Mouse (Mus musculus) stomach, embryonic 14.5 days (tissue): ENCODE data around the gene Otx1. TPM values are rescaled to one million over a fixed set of nuclear protein-coding genes. Genes with fewer than 3 reads are reported as not detected.

Source experiments
- ATAC-seq: fragments of 200-750 bp; cut with Nextera tagmentation; 2 replicates; pipeline ENCODE4 v1.8.0; 2017; ENCODE audit warnings: low read depth, moderate TSS enrichment; ENCODE audit not compliant: insufficient number of reproducible peaks, insufficient read depth, low FRiP score
- H3K27ac ChIP-seq: fragments of 300-500 bp; sonication (generic); 2 replicates; pipeline ENCODE4 v1.5.1; 2014; ENCODE audit warnings: mild to moderate bottlenecking, low read length, moderate library complexity, mixed read lengths
- H3K27me3 ChIP-seq: fragments of 300-500 bp; sonication (generic); 2 replicates; pipeline ENCODE4 v1.6.1; 2014; ENCODE audit warnings: low read length, control low read depth, mixed read lengths; ENCODE audit not compliant: control insufficient read depth, insufficient read depth
- H3K36me3 ChIP-seq: fragments of 300-500 bp; sonication (generic); 2 replicates; pipeline ENCODE4 v1.6.1; 2014; ENCODE audit warnings: mild to moderate bottlenecking, control low read depth, low read length, moderate library complexity, mixed read lengths; ENCODE audit not compliant: control insufficient read depth, insufficient read depth
- H3K4me1 ChIP-seq: fragments of 300-500 bp; sonication (generic); 2 replicates; pipeline ENCODE4 v1.6.1; 2014; ENCODE audit warnings: low read length, control low read depth, mixed read lengths; ENCODE audit not compliant: control insufficient read depth, insufficient read depth
- H3K4me2 ChIP-seq: fragments of 300-500 bp; sonication (generic); replicated peaks from 2 replicates; pipeline ENCODE4 v1.6.1; 2014; ENCODE audit warnings: low read depth, low read length, control low read depth
- H3K4me3 ChIP-seq: fragments of 300-500 bp; sonication (generic); 2 replicates; pipeline ENCODE4 v1.5.1; 2014; ENCODE audit warnings: low read depth, low read length, control low read depth
- H3K9ac ChIP-seq: fragments of 300-500 bp; sonication (generic); replicated peaks from 2 replicates; pipeline ENCODE4 v1.6.1; 2014; ENCODE audit warnings: low read depth, mild to moderate bottlenecking, control low read depth, low read length, moderate library complexity, mixed read lengths
- H3K9me3 ChIP-seq: fragments of 300-500 bp; sonication (generic); 2 replicates; pipeline ENCODE4 v1.6.1; 2016; ENCODE audit warnings: low read depth, low read length, control low read depth; ENCODE audit not compliant: control insufficient read depth
- WGBS: fragments of 180-500 bp; shearing (Covaris S2); extraction: QIAGEN DNeasy Blood & Tissue Kit; methylation state at CpG from one replicate; pipeline ENCODE4 v1.1.7; 2014; 5-methylcytosine and 5-hydroxymethylcytosine counted together
- polyA plus RNA-seq: library from polyadenylated mRNA; unstranded; fragments of >200 nt; fragmentation: Nextera tagmentation; extraction: Ambion mirVana; gene quantifications from 2 replicates; pipeline ENCODE4 v1.2.1, GENCODE M21; 2014

Gene Otx1
- polyA plus RNA-seq, 1 experiment from 2014 or later, result 0.09 TPM

- peaks cover 58% of the 10 kb centered on the region for H3K27me3 ChIP-seq
- H3K9ac ChIP-seq, result no peak overlapping the region
- WGBS, result under 1% methylated on average over 63 of the region's 63 CpGs
- no peaks in the 10 kb centered on the region for H3K36me3 ChIP-seq
- H3K27ac ChIP-seq, result no peak overlapping the region
- peaks cover 19% of the 10 kb centered on the region for H3K4me1 ChIP-seq
- peak overlapping the region; percentile 17; the same call in 1 of the 2 replicates for H3K4me3 ChIP-seq
- H3K9me3 ChIP-seq, result no peaks in the 10 kb centered on the region
- ATAC-seq, result no peak
- H3K4me2 ChIP-seq, result peak overlapping the region; percentile 19
Observed at GRCm38 (mm10) chr11:21996661-21997560, 5.8 kb downstream of the Otx1 start.

DNA sequence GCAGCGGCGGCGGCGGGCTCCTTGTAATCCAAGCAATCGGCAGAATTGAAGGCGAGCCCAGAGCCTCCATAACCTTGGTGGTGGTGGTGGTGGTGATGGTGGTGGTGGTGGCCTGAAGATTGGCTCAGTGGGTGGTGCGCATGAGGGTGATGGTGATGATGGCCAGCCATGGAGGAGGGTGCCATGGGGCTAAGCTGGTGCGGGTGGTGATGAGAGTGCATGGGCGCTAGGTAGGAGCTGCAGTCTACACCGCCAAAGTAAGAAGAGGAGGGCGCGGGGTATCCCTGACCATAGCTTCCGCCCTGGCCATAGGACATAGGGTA is 6.4 kb downstream of the Otx1 start:
- Histone ChIP-seq H3K9ac (no peak overlapping the region), H3K36me3 (no peaks in the 10 kb centered on the region), H3K4me3 (peak overlapping the region; percentile 17; the same call in 1 of the 2 replicates), H3K9me3 (no peaks in the 10 kb centered on the region), H3K4me1 (peaks cover 19% of the 10 kb centered on the region), H3K27me3 (peaks cover 58% of the 10 kb centered on the region), H3K4me2 (peak overlapping the region; percentile 19; the same call in 1 of the 2 replicates), H3K27ac (no peak overlapping the region)
- 2% methylated on average over 13 of the region's 13 CpGs for whole genome bisulfite sequencing
- ATAC-seq, result no peak

DNA sequence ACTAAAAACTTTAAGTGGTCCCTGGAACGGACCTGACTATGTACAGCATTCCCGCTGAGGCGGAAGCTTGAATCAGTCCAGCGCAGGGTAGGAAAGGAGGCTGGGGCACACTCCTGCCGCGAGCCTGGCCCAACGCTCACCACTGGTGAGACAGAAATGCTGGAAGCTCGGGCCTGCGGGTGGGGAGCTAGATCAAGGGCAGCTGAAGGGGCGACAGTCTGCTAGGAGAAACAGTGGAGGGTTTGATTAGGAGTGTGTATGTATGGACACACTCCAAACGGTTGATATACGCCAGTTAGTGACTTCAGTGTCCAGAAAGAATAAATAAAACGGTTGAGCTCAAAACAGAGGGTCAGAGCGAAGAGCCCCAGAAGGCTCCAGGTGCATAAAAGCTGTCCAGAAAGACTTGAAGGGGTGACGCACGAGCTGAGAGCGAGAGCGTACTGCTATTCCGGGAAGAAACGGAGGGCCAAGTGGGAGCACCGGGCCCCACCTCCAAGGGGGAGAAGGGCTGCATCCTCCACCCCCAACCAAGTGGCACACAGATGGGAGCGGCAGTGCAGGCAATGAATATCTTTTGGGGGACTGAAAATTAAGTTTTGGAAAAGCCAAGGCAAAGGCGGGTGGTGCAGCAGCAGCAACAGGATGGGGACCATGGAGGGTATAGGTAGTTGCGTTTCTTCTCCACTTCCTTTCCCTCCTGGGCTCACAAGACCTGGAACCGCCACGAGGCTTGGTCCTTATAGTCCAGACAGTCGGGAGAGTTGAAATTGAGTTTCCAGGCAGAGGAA is 7.0 kb downstream of the Otx1 start:
- ATAC-seq, result no peak
- Histone ChIP-seq H3K9me3 (no peaks in the 10 kb centered on the region), H3K4me3 (no peak overlapping the region), H3K27me3 (peaks cover 60% of the 10 kb centered on the region), H3K27ac (no peak overlapping the region), H3K4me2 (no peak overlapping the region), H3K36me3 (no peaks in the 10 kb centered on the region), H3K9ac (no peak overlapping the region), H3K4me1 (peaks cover 14% of the 10 kb centered on the region)
- WGBS, result 3% methylated on average over 27 of the region's 27 CpGs

DNA sequence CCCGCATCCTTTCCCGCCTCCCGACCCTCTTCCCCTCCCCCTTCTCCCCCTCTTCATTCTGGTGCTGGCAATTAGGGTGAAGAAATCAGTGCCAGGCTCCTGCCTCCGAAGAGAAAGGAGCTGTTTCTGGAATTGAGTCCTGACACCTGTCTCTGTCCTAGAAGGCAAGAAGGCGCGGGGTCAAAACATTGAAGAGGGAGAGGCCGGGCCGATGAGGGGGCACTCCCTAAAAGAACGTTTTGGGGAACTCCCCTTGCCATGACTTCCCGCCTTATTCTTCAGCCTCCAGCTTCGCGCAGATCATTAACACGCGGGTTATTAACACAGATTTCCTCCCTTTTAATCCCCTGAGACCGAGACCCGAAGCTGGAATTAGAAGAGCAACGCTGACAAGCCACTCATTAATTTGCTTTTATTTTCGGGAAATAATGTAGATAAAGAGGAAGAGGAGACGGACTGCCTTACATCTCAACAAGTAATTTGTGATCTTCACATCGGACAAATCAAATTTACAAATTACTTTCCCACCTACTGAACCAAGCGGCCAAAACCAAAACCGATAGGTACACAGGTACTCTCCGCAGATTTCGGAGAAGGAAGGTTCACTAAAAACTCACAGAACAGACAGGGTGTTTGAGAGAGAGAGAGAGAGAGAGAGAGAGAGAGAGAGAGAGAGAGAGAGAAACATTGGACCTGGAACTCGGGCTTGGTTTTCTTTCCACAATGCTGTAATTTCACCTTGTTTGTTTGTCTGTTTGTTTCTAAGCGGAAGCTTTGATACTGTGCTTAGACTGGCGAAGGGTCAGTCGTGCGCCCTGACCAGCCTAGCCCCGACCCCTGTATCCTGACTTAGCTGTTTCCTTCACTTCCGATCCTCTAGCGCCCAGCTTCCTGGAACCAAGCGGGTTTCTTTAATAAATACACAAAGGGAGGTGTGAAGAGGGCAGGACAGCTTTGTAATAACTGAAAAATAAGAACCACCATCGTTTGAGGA is 8.0 kb downstream of the Otx1 start:
- peaks cover 11% of the 10 kb centered on the region for H3K4me1 ChIP-seq
- H3K27ac ChIP-seq, result no peak overlapping the region
- no peak for ATAC-seq
- H3K36me3 ChIP-seq, result no peaks in the 10 kb centered on the region
- no peak overlapping the region for H3K4me2 ChIP-seq
- no peaks in the 10 kb centered on the region for H3K9me3 ChIP-seq
- H3K27me3 ChIP-seq, result peaks cover 54% of the 10 kb centered on the region
- WGBS, result 2% methylated on average over 34 of the region's 34 CpGs
- no peak overlapping the region for H3K4me3 ChIP-seq
- H3K9ac ChIP-seq, result no peak overlapping the region

DNA sequence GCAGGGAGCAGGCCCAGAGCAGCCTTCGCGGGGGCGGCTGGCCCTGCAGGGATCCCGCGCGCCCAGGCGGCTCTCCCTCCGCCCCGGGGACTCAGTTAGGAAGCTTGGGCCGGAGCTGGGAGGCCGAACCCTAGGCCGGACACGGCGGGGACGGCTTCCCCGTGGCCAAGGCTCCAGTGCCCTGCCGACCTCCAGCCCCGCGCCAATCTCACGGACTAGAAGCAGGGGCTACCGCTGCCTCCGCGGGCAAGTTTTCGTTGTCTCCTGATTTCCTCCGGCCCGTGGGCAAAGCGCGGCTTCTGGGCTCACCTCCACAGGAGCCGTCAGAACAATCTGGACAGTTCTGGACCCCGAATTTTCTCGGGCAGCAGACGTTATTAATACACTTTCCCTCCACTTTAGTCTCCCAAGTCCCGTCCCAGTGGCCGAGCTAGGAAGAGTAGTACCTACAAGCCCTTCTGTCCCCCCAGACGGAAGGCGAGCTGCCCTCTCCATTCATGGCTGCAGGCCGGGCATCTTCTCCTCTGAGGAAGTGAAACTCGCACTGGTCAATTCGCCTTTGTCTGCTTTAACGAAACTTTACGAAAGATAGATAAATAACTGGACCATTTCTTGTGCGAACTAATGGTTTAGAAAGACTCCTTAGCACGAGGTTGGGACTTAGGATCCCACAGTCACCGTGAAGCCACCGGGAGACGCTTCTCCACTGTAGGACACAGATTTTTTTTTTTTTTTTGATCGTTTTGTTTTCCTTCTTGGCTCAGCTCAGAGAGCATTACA is 8.9 kb downstream of the Otx1 start:
- Histone ChIP-seq H3K4me2 (peak overlapping the region; percentile 3; the same call in 1 of the 2 replicates), H3K4me3 (no peak overlapping the region), H3K4me1 (peaks cover 11% of the 10 kb centered on the region), H3K9ac (no peak overlapping the region), H3K9me3 (no peaks in the 10 kb centered on the region), H3K36me3 (no peaks in the 10 kb centered on the region), H3K27me3 (peaks cover 51% of the 10 kb centered on the region), H3K27ac (no peak overlapping the region)
- under 1% methylated on average over 40 of the region's 47 CpGs for WGBS
- no peak for ATAC-seq

- no peak for ATAC-seq
- 2% methylated on average over 93 of the region's 96 CpGs for WGBS
- Histone ChIP-seq H3K4me2 (peak overlapping the region; percentile 3; the same call in 1 of the 2 replicates), H3K9ac (no peak overlapping the region), H3K9me3 (no peaks in the 10 kb centered on the region), H3K36me3 (no peaks in the 10 kb centered on the region), H3K27me3 (peaks cover 46% of the 10 kb centered on the region), H3K4me3 (no peak overlapping the region), H3K4me1 (peaks cover 11% of the 10 kb centered on the region), H3K27ac (no peak overlapping the region)
Observed at GRCm38 (mm10) chr11:21992761-21993596, 9.7 kb downstream of the Otx1 start.

DNA sequence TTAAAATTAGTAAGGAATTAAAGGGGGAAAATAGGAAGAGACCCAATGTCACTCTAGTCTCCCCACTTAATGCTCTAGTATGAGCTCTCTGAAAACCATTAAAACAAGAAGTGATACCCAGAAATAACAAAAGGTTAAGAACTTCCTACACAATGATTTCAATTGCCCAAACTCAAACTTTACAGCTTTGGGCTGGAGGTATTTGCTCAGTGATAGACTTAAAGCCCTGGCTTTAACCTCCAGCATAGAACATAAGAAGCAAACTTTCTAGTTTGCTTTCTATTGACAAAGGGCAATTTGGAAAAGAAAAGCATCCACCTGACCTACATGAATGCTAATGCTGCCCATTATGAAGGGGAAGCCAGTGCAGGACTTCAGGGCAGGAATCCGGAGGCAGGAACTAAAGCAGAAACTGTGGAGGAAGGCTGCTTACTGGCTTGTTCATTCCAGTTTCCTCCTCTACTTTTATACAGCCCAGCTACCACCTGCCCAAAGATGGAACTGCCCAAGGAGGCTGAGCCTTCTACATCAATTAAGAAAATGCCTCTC is 14.2 kb downstream of the Otx1 start:
- no peak overlapping the region for H3K27ac ChIP-seq
- peaks cover 5% of the 10 kb centered on the region; the same call in 1 of the 2 replicates for H3K4me1 ChIP-seq
- no peak overlapping the region for H3K4me2 ChIP-seq
- no peak overlapping the region for H3K9ac ChIP-seq
- no peak overlapping the region for H3K4me3 ChIP-seq
- WGBS, result 72% methylated on average over 1 of the region's 1 CpGs
- no peaks in the 10 kb centered on the region for H3K9me3 ChIP-seq
- H3K27me3 ChIP-seq, result peaks cover 23% of the 10 kb centered on the region
- no peak for ATAC-seq
- no peaks in the 10 kb centered on the region for H3K36me3 ChIP-seq
